Mouse (Mus musculus) brain, embryonic 14.5 days (tissue): ENCODE measurements around the gene Znhit1.

Experiments used
- CTCF ChIP-seq: fragments of 200-500 bp; IDR thresholded peaks from 2 replicates; pipeline ENCODE4 v1.5.1; 2012; ENCODE audit warnings: inconsistent platforms, mild to moderate bottlenecking, moderate library complexity, borderline replicate concordance; ENCODE audit not compliant: insufficient read depth, insufficient read length; ENCODE audit errors: extremely low read depth
- POLR2A ChIP-seq: fragments of 200-500 bp; IDR thresholded peaks from 2 replicates; pipeline ENCODE4 v1.6.1; 2012; ENCODE audit warnings: mild to moderate bottlenecking, inconsistent platforms, borderline replicate concordance; ENCODE audit not compliant: poor library complexity, insufficient read depth, insufficient read length, severe bottlenecking; ENCODE audit errors: extremely low read depth

- TF ChIP-seq CTCF (no peak), POLR2A (peak; percentile 57; the same call in 1 of the 2 replicates)
These were observed 34.8 kb downstream of the Znhit1 start, which contains the start of gene Fis1 for GRCm38 (mm10) chr5:136953015-136953414.
